Mouse (Mus musculus) thymus, adult 2 months (tissue): ENCODE measurements around the gene Vwa3a. TPM values are rescaled to one million over a fixed set of nuclear protein-coding genes. Genes with fewer than 3 reads are reported as not detected.

Experiments used
- DNase-seq: peaks from one replicate; pipeline ENCODE4 v3.0.0; 2021
- H3K27ac ChIP-seq: fragments of 200-500 bp; 2 replicates; pipeline ENCODE4 v1.5.1; 2012; ENCODE audit warnings: low read length, control low read depth; ENCODE audit not compliant: control insufficient read depth, insufficient read depth
- H3K27me3 ChIP-seq: fragments of 200-500 bp; 2 replicates; pipeline ENCODE4 v1.6.1; 2012; ENCODE audit warnings: mild to moderate bottlenecking, low read length, moderate library complexity, mixed read lengths; ENCODE audit not compliant: control insufficient read depth, insufficient read depth
- H3K36me3 ChIP-seq: fragments of 200-500 bp; 2 replicates; pipeline ENCODE4 v1.6.1; 2012; ENCODE audit warnings: mild to moderate bottlenecking, low read length, moderate library complexity; ENCODE audit not compliant: control insufficient read depth, insufficient read depth
- H3K4me1 ChIP-seq: fragments of 200-500 bp; replicated peaks from 2 replicates; pipeline ENCODE4 v1.6.1; 2012; ENCODE audit warnings: low read length; ENCODE audit not compliant: control insufficient read depth, insufficient read depth
- H3K4me3 ChIP-seq: fragments of 200-500 bp; 2 replicates; pipeline ENCODE4 v1.5.1; 2012; ENCODE audit warnings: mild to moderate bottlenecking, low read length, control low read depth, moderate library complexity; ENCODE audit not compliant: control insufficient read depth, insufficient read depth
- CTCF ChIP-seq: fragments of 200-500 bp; IDR thresholded peaks from 2 replicates; pipeline ENCODE4 v1.5.1; 2012; ENCODE audit warnings: mild to moderate bottlenecking, control low read depth, low read length, moderate library complexity, borderline replicate concordance; ENCODE audit not compliant: control insufficient read depth, poor library complexity, insufficient read depth; ENCODE audit errors: extremely low read depth
- POLR2A ChIP-seq: fragments of 200-500 bp; IDR thresholded peaks from 2 replicates; pipeline ENCODE4 v1.6.1; 2012; ENCODE audit warnings: mild to moderate bottlenecking, low read length, control low read depth, moderate library complexity; ENCODE audit not compliant: control insufficient read depth, poor library complexity, insufficient read depth; ENCODE audit errors: extremely low read depth
- WGBS: fragments of 180-500 bp; shearing (Covaris S2); methylation state at CpG from one replicate; pipeline ENCODE4 v1.1.7; 2018; 5-methylcytosine and 5-hydroxymethylcytosine counted together
- polyA plus RNA-seq: library from polyadenylated mRNA; depleted of rRNA; stranded (reverse); fragments of >200 nt; gene quantifications from 2 replicates; pipeline ENCODE4 v1.2.3, GENCODE M21; 2012

Vwa3a gene
- polyA plus RNA-seq, 1 experiment, result 0.70 TPM

DNA sequence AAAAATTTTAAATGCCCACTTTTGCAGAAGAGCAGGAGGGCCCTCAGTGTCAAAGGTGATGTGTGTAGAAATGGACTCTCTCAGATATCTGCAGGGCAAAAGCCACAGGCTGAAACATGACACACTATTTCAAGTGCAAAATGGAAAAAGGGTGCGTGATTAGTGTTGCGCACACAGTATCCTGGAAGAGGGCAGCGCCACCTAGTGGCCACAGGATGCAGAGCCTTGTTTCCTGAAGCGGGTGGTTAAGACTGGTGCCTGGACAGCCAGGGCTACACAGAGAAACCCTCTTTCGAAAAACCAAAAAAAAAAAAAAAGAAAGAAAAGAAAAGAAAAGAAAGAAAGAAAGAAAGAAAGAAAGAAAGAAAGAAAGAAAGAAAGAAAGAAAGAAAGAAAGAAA lies 15.6 kb downstream of the Vwa3a start:
- Histone ChIP-seq H3K36me3 (no peaks in the 10 kb centered on the region), H3K27ac (no peak overlapping the region), H3K4me3 (no peak overlapping the region), H3K4me1 (no peaks in the 10 kb centered on the region), H3K27me3 (no peaks in the 10 kb centered on the region)
- under 1% methylated on average over 5 of the region's 5 CpGs for WGBS
- DNase-seq, result peak; percentile 72
- TF ChIP-seq POLR2A (no peak), CTCF (peak; percentile 79; the same call in 1 of the 2 replicates)

DNA sequence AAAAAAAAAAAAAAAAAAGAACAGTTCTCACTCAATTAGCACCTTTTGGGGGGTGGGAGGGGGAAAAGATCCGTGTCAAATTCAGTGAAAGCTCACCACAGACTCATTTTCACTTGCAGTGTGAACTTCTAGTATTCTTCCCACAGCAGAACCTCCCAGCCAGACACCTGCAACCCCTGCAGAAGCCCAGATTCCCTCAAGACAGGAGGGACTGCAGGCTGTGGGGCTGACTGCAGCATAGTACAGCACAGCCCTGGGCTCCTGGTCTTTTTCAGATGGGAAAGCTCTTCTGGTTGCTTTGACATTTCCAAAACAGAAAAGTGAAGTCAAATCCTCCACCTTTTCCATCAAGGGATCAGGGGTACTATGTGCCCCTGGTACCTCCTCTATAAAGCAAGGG lies 28.3 kb downstream of the Vwa3a start:
- H3K4me1 ChIP-seq, result no peaks in the 10 kb centered on the region

DNA sequence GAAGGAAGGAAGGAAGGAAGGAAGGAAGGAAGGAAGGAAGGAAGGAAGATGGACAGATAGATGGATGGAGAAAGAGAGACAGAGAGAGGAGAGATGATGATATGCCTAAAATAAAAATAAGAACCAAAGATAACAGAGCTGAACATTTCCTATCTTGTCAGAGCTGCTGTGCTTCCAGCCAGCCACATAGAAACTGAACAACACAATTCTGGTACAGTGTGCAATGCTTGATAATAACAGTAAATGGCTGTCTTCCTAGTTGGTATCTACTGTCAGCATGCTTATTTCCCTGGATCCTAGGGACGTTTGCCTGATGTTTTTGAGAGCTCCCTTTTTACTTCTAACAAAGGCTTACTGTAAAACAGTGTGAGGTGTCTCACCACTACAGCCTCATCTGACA lies 32.3 kb downstream of the Vwa3a start:
- no peaks in the 10 kb centered on the region for H3K36me3 ChIP-seq
- DNase-seq, result no peak
- H3K27me3 ChIP-seq, result no peaks in the 10 kb centered on the region
- no peak for TF ChIP-seq POLR2A
- TF ChIP-seq CTCF, result no peak
- no peak overlapping the region for H3K4me3 ChIP-seq
- no peaks in the 10 kb centered on the region for H3K4me1 ChIP-seq
- 67% methylated on average over 1 of the region's 1 CpGs for WGBS
- H3K27ac ChIP-seq, result no peak overlapping the region

More for the DNA sequence above, 28.3 kb downstream of the Vwa3a start:
- no peak for TF ChIP-seq POLR2A
- no peak for TF ChIP-seq CTCF
- DNase-seq, result no peak
- no peak overlapping the region for H3K27ac ChIP-seq
- H3K36me3 ChIP-seq, result no peaks in the 10 kb centered on the region
- H3K4me3 ChIP-seq, result no peak overlapping the region
- no peaks in the 10 kb centered on the region for H3K27me3 ChIP-seq
- WGBS, result 15% methylated on average over 1 of the region's 1 CpGs

DNA sequence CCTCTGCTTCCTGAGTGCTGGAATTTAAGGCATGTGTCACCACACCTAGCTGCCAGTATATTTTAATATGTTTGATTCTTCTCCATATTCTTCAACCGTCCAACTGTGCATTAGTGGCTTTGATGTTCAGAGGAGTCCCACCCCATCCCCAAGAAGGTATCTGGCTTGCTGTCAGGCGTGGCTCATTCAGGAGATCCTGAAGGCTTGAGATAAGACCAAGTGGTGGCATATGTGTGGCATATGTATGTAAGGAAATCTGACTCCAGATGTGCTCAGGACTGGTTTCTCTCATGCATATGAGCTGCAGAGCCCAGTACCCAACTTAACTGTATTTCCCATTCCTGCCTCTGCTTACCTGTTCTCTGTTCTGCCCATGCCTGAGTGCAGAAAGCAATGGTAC lies 38.9 kb downstream of the Vwa3a start:
- Histone ChIP-seq H3K27me3 (no peaks in the 10 kb centered on the region), H3K27ac (no peak overlapping the region), H3K4me3 (no peak overlapping the region), H3K4me1 (no peaks in the 10 kb centered on the region; the same call in 1 of the 2 replicates), H3K36me3 (no peaks in the 10 kb centered on the region)
- 72% methylated on average over 2 of the region's 2 CpGs for WGBS
- DNase-seq, result no peak
- TF ChIP-seq POLR2A, result no peak
- no peak for TF ChIP-seq CTCF

DNA sequence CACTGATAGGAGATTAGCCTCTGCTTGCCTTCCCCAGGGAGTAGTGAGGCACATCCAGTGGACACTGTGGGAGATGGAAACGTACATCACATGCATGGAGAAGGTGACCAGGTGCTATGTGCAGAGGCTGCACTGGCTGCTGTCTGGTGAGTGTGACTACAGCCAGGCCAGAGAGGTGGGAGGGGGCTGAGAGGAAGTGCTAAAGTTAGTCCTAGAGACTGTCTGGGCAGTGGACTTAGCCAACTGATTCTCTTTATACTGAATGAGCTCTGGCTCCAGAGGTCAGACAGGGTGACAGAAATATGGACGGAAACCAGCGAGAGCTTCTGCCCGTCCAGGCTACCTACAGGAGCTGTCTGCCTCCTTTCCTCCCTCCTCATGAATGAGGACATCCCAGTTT lies 56.4 kb downstream of the Vwa3a start:
- WGBS, result 93% methylated on average over 4 of the region's 4 CpGs
- H3K27me3 ChIP-seq, result no peaks in the 10 kb centered on the region
- H3K4me3 ChIP-seq, result no peak overlapping the region
- H3K27ac ChIP-seq, result no peak overlapping the region
- no peaks in the 10 kb centered on the region for H3K4me1 ChIP-seq
- no peaks in the 10 kb centered on the region for H3K36me3 ChIP-seq
- no peak for DNase-seq
- TF ChIP-seq POLR2A (no peak), CTCF (no peak)

DNA sequence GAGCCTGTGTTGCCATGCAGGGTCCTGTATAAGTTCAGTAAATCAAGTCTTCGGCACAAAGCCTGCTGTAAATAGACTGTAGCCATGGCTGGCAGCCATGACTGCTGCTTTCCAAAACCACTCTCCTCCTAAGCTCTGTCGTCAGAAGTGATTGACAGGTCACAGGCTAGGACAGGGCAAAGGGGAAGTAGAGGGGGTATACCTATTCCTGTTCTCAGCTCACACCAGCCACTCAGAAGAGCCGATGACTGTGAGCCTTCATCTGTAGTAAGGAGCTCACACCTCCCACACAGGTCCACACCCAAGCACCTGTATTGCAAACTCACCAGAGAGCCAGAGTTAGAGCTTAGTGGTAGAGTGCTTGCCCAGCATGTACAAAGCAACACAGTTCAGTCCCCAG lies 57.3 kb downstream of the Vwa3a start:
- no peak for DNase-seq
- Histone ChIP-seq H3K27me3 (no peaks in the 10 kb centered on the region), H3K36me3 (no peaks in the 10 kb centered on the region), H3K4me3 (no peak overlapping the region), H3K4me1 (no peaks in the 10 kb centered on the region), H3K27ac (no peak overlapping the region)
- WGBS, result 37% methylated on average over 3 of the region's 3 CpGs
- TF ChIP-seq CTCF, result no peak
- TF ChIP-seq POLR2A, result no peak

DNA sequence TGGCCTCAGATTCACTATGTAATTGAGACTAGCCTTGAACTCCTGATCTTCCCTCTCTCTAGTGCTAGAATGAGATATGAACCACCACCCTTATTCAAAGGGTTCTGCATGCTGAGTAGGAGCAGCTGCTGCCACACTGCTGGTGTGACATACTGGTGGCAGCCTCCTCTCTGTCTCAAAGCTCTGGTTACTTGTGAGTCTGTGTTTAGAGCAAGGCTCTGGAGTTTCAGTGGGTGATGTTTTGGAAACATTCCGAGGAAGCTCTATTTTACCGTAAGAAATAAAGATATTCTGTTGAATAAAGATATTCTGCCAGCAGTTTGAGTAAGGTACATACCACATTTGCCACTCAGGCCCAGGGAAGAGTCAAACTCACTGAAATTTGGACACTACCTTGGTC lies 64.2 kb downstream of the Vwa3a start:
- Histone ChIP-seq H3K36me3 (no peaks in the 10 kb centered on the region), H3K27ac (no peak overlapping the region), H3K4me1 (0 out of 2 replicates have a peak, but pooled peaks cover 2% of the 10 kb centered on the region), H3K4me3 (no peak overlapping the region), H3K27me3 (no peaks in the 10 kb centered on the region)
- TF ChIP-seq CTCF (no peak), POLR2A (no peak)
- 92% methylated on average over 2 of the region's 2 CpGs for WGBS
- no peak for DNase-seq
